Comparison of ENCODE assay signal across 8 mouse cellular contexts in the genomic region with DNA sequence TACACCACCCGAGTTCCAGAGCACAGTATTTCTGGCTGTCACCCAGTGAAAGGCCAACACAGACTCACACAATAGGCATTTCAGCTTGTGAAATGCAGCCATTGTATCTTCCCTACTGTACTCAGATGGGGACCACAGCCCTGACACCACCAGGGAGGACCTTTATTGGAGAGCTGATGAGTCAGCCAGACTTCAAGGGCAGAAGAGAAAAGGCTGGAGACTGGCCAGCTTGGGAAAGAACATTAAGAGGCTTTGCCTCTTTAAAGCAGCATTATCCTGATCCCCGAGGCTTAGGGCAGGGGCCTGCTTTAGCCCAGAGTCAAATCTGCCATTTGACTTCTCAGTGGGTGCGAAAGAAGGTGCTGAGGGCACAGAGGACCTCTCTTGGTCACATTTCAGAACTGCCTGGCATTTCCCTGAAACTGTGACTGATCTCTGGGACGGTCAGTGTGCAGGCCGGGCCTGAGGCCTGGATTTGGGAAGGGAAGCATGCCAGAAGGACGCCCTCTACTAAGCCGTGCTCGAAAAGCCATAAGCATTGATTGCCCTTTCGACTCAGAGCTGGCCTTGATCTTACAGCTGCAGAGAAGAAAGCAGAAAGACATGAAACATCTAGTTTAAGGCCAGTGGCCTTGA. TPM values are rescaled to one million over a fixed set of nuclear protein-coding genes. Genes with fewer than 3 reads are reported as not detected.
DNase-seq lines count a peak whose midpoint lies in the region; TF ChIP-seq lines count a peak whose summit lies in the region.

No protein-coding gene starts in this region.

- no peak overlapping the region for H3K4me3 ChIP-seq in layer of hippocampus, adult 2 months
- H3K4me3 ChIP-seq in left cerebral cortex, adult 2 months, result no peak overlapping the region

- H3K27ac ChIP-seq in layer of hippocampus, adult 2 months, result peak overlapping the region; percentile 24; the same call in 1 of the 2 replicates
- H3K27ac ChIP-seq in left cerebral cortex, adult 2 months, result no peak overlapping the region

- no peak for TF ChIP-seq CTCF in layer of hippocampus, adult 2 months (conservative IDR thresholded peaks at IDR 0.05)
- no peak for TF ChIP-seq CTCF in left cerebral cortex, adult 2 months (IDR thresholded peaks at IDR 0.05)

- intact Hi-C loops in left cerebral cortex, adult 2 months (cut with DNase I), result no loop called here

- DNase-seq in layer of hippocampus, adult 2 months (ENCODE audit: low spot score in 2 of 2), result no peak
- DNase-seq in layer of hippocampus, adult 8-10 months (ENCODE audit: low spot score in 2 of 2), result no peak
- DNase-seq in adrenal gland, postnatal 25 days, result peak; percentile 69
- peak; percentile 45 for DNase-seq in heart, postnatal 4 days
- DNase-seq in retina, embryonic 14.5 days (ENCODE audit: low spot score), result peak; percentile 24
- no peak for DNase-seq in yolk sac, embryonic 10.5 days (ENCODE audit: low spot score)
- DNase-seq in liver, result no peak
- DNase-seq in left cerebral cortex, adult 2 months (ENCODE audit: extremely low spot score in 1 of 2, low spot score in 2 of 2), result no peak

RNA-seq across cellular contexts. Expression of a gene that starts 25.9 kb away (rescaled TPM):
- 10 to 100 TPM; 98.2 to 98.3 TPM for total RNA-seq in layer of hippocampus, adult 2 months (2021)
- 100 to 1,000 TPM; 101 to 107 (median 103) TPM for total RNA-seq in layer of hippocampus, adult 8-10 months (2022)
- 30.7 and 36.1 TPM in 2 replicates for total RNA-seq in adrenal gland, postnatal 25 days (2021)
- total RNA-seq in heart, postnatal 4 days (2021), result 10 to 100 TPM in 1 of 2 experiments, 1 to 10 TPM in 1; 7.4 to 10.5 TPM
- 100 to 1,000 TPM; 135 to 136 TPM for total RNA-seq in left cerebral cortex, adult 2 months (2021)

RNA-seq across cellular contexts. Expression of a gene that starts 54.5 kb away (rescaled TPM):
- total RNA-seq in layer of hippocampus, adult 2 months (2021), result 10 to 100 TPM; 10.8 to 13.4 TPM
- total RNA-seq in layer of hippocampus, adult 8-10 months (2022), result 10 to 100 TPM; 11.1 to 14.3 (median 12.6) TPM
- 19.4 and 20.1 TPM in 2 replicates for total RNA-seq in adrenal gland, postnatal 25 days (2021)
- total RNA-seq in heart, postnatal 4 days (2021), result 10 to 100 TPM; 12.5 to 13.4 TPM
- total RNA-seq in left cerebral cortex, adult 2 months (2021), result 10 to 100 TPM; 11.0 to 11.6 TPM

RNA-seq across cellular contexts. Expression of a gene that starts 56.7 kb away (rescaled TPM):
- total RNA-seq in layer of hippocampus, adult 2 months (2021), result 10 to 100 TPM; 13.1 to 14.6 TPM
- 10 to 100 TPM; 12.3 to 18.3 (median 13.7) TPM for total RNA-seq in layer of hippocampus, adult 8-10 months (2022)
- total RNA-seq in adrenal gland, postnatal 25 days (2021), result 17.2 and 17.5 TPM in 2 replicates
- total RNA-seq in heart, postnatal 4 days (2021), result 10 to 100 TPM; 14.4 to 17.0 TPM
- 1 to 10 TPM; 9.0 to 9.2 TPM for total RNA-seq in left cerebral cortex, adult 2 months (2021)

Comparison
In these comparisons a context has a peak if more than half of its experiments do, and no peak if none do; other contexts are left out.
1. DNase-seq: peak in adrenal gland, postnatal 25 days (single experiment), heart, postnatal 4 days (single experiment) and retina, embryonic 14.5 days (single experiment); none in layer of hippocampus, adult 2 months (0 of 2), layer of hippocampus, adult 8-10 months (0 of 2), yolk sac, embryonic 10.5 days (single experiment), liver (single experiment) and left cerebral cortex, adult 2 months (0 of 2).